Mouse (Mus musculus): ENCODE data around the gene Synrg. TPM values are rescaled to one million over a fixed set of nuclear protein-coding genes. Genes with fewer than 3 reads are reported as not detected.

Gene Synrg
- polyA plus RNA-seq, 1 experiment from 2014 or later = 34.3 TPM

DNA sequence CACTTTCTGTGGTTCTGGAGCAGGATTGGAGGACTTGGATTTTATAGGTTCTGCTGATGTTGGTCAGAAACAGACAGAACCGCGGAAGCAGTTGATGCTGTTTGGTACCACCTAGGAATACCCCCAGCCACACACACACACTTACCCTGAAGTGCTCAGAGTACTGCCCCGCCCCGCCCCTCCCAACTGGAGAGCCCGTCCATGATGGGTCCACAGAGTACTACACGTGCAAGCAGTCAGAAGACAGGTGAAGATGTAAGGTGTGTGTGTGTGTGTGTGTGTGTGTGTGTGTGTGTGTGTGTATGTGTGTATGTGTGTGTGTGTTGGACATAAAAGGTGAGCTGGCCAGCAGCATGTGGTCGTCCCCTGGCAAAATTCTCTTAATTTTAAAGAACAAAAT, 88.8 kb downstream of the Synrg start:
- WGBS = 80% methylated on average over 7 of the region's 7 CpGs

GRCm38 (mm10) chr11:84053524-84054163, 89.4 kb downstream of the Synrg start:
- peak; percentile 92 for ATAC-seq (replicated peaks)
- Histone ChIP-seq H3K4me3 (no peak overlapping the region), H3K4me1 (peaks cover 23% of the 10 kb centered on the region), H3K4me2 (replicated peaks) (no peak overlapping the region), H3K9ac (replicated peaks) (no peak overlapping the region), H3K27ac (replicated peaks) (peak overlapping the region; percentile 84), H3K36me3 (no peaks in the 10 kb centered on the region), H3K9me3 (no peaks in the 10 kb centered on the region), H3K27me3 (no peaks in the 10 kb centered on the region)
- WGBS = 30% methylated on average over 10 of the region's 10 CpGs

More for the DNA sequence above, 88.8 kb downstream of the Synrg start:
- Histone ChIP-seq H3K4me3 (no peak overlapping the region), H3K36me3 (no peaks in the 10 kb centered on the region), H3K27ac (replicated peaks) (peak overlapping the region; percentile 84), H3K9ac (replicated peaks) (no peak overlapping the region), H3K4me1 (peaks cover 29% of the 10 kb centered on the region), H3K4me2 (replicated peaks) (no peak overlapping the region), H3K9me3 (no peaks in the 10 kb centered on the region), H3K27me3 (no peaks in the 10 kb centered on the region)
- ATAC-seq (replicated peaks) = no peak

DNA sequence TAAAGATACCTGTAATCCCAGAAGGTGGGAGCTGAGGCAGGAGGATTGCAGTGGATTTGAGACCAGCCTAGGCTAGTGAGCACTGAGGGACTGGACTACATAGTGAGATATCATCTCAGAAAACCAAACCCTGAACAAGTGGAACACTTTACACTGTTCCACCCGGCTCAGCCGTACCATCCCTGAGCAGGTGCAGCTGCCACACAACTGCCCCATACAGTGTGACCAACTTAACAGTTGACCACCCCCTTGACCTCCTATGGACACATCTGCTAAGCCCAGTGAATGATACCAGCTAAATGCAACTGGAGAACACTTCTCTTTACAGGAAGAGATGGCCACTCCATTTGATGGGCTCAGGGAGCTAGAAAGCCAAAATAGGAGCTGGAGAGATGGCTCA, 93.2 kb downstream of the Synrg start:
- WGBS = 92% methylated on average over 2 of the region's 2 CpGs
- H3K4me3 ChIP-seq = no peak overlapping the region
- no peak for ATAC-seq (replicated peaks)
- no peaks in the 10 kb centered on the region for H3K9me3 ChIP-seq
- H3K27ac ChIP-seq (replicated peaks) = no peak overlapping the region
- no peaks in the 10 kb centered on the region for H3K27me3 ChIP-seq
- peaks cover 19% of the 10 kb centered on the region for H3K4me1 ChIP-seq
- H3K9ac ChIP-seq (replicated peaks) = no peak overlapping the region
- no peaks in the 10 kb centered on the region for H3K36me3 ChIP-seq
- H3K4me2 ChIP-seq (replicated peaks) = no peak overlapping the region

DNA sequence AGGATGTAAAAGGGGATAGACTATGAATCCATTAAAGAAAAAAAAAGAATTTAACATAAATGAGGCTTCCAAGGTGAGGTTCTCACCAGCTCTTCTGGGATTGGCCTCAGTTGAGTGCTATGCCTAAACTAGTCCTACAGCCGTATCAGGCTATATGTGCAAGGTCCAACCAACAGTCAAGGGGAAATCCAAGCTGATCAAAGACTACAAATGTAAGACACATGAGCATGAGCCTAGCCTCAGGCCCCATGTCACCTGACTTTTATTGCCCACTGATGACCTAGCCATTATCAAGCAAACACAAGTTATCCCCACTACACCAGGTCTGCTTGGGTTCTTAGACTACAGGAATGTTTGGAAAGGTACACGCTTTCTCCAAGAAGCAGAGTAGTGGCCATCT, 95.6 kb downstream of the Synrg start:
- ATAC-seq (replicated peaks) = no peak
- Histone ChIP-seq H3K9me3 (no peaks in the 10 kb centered on the region), H3K27me3 (no peaks in the 10 kb centered on the region), H3K4me1 (no peaks in the 10 kb centered on the region), H3K4me3 (no peak overlapping the region), H3K4me2 (replicated peaks) (no peak overlapping the region), H3K36me3 (no peaks in the 10 kb centered on the region), H3K9ac (replicated peaks) (no peak overlapping the region), H3K27ac (replicated peaks) (no peak overlapping the region)
- WGBS = 95% methylated on average over 2 of the region's 2 CpGs

- Histone ChIP-seq H3K4me1 (peaks cover 1% of the 10 kb centered on the region), H3K9ac (replicated peaks) (no peak overlapping the region), H3K36me3 (no peaks in the 10 kb centered on the region), H3K27me3 (no peaks in the 10 kb centered on the region), H3K4me2 (replicated peaks) (no peak overlapping the region), H3K4me3 (no peak overlapping the region), H3K9me3 (no peaks in the 10 kb centered on the region), H3K27ac (replicated peaks) (no peak overlapping the region)
- WGBS = 79% methylated on average over 6 of the region's 6 CpGs
- ATAC-seq (replicated peaks) = no peak
Measured at GRCm38 (mm10) chr11:84060635-84061034, 96.4 kb downstream of the Synrg start.

DNA sequence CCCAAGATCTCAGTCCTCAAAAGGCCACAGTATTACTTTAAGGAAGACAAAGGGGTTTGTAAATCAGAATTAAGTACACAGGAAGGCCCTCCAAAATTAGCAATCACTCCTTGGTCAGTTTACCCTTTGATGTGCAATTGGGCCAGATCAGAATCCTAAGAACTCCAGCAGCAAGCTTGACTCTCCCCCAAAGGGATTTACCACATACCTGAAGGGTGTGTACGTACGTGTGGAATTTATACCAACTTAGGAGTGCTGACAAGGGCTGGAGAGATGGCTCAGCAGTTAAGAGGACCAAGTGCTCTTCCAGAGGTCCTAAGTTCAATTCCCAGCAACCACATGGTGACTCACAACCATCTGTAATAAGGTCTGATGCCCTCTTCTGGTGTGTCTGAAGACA, 97.7 kb downstream of the Synrg start:
- H3K9ac ChIP-seq (replicated peaks) = no peak overlapping the region
- 93% methylated on average over 2 of the region's 2 CpGs for WGBS
- no peaks in the 10 kb centered on the region for H3K27me3 ChIP-seq
- no peak overlapping the region for H3K4me2 ChIP-seq (replicated peaks)
- no peak for ATAC-seq (replicated peaks)
- peaks cover 13% of the 10 kb centered on the region for H3K4me1 ChIP-seq
- H3K27ac ChIP-seq (replicated peaks) = no peak overlapping the region
- no peaks in the 10 kb centered on the region for H3K9me3 ChIP-seq
- H3K36me3 ChIP-seq = no peaks in the 10 kb centered on the region
- no peak overlapping the region for H3K4me3 ChIP-seq

DNA sequence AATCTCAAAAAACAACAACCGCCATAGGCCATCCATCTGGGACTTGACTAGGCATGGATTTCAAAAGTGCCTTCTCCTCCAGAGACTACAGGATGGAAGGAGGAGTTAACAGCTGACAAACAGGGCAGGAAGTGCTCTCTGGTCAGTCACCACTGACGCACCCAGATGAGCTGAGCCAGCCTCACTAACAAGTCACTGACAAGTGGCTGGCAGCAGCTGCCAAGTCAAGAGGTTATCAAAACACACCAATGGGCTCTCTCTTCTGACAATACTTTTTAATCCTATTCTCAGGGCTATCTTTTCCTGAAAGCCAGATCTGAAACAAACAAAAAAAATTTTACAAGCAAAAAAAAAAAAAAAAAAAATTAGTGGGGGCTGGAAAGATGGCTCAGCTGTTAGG, 98.6 kb downstream of the Synrg start:
- Histone ChIP-seq H3K4me2 (replicated peaks) (no peak overlapping the region), H3K4me1 (peaks cover 22% of the 10 kb centered on the region), H3K9me3 (no peaks in the 10 kb centered on the region), H3K36me3 (no peaks in the 10 kb centered on the region), H3K9ac (replicated peaks) (no peak overlapping the region), H3K4me3 (no peak overlapping the region), H3K27me3 (no peaks in the 10 kb centered on the region), H3K27ac (replicated peaks) (no peak overlapping the region)
- no peak for ATAC-seq (replicated peaks)
- WGBS = 70% methylated on average over 2 of the region's 2 CpGs

DNA sequence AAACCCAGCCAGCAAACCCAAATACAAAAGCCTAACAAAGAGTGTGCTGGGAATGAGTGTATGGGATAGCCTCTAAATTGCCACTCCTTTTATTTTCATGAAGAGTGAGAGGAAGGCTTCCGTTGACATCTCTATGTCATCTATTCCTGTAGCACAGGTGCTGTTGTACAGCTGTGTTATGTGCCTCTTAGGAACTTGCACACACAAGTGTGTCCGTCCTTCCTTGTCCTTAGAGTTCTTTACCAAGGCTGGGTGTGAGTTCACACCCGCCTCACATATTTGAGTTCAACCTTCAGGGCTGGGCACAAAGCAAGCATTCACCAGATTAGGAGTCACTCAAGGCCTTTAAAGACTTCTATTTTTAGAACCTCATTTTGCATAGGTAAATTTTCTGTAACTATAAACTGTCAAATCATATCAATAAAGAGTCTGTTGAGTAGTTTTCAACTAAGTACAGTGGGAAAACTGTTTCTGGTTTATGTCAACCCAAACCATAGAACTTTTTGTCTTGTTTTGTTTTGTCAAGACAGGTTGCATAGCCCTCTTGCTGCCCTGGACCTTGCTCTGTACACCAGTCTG, 99.5 kb downstream of the Synrg start:
- Histone ChIP-seq H3K9me3 (no peaks in the 10 kb centered on the region), H3K36me3 (no peaks in the 10 kb centered on the region), H3K4me1 (peaks cover 27% of the 10 kb centered on the region), H3K4me2 (replicated peaks) (no peak overlapping the region), H3K4me3 (no peak overlapping the region), H3K27me3 (no peaks in the 10 kb centered on the region), H3K27ac (replicated peaks) (no peak overlapping the region), H3K9ac (replicated peaks) (no peak overlapping the region)
- ATAC-seq (replicated peaks) = no peak
- WGBS = 87% methylated on average over 3 of the region's 3 CpGs

GRCm38 (mm10) chr11:84066071-84066481, 101.8 kb downstream of the Synrg start:
- H3K4me3 ChIP-seq = peak overlapping the region; percentile 76
- ATAC-seq (replicated peaks) = no peak
- no peaks in the 10 kb centered on the region for H3K36me3 ChIP-seq
- H3K27ac ChIP-seq (replicated peaks) = no peak overlapping the region
- WGBS = 11% methylated on average over 11 of the region's 11 CpGs
- H3K27me3 ChIP-seq = no peaks in the 10 kb centered on the region
- H3K4me2 ChIP-seq (replicated peaks) = peak overlapping the region; percentile 87
- H3K9me3 ChIP-seq = no peaks in the 10 kb centered on the region
- no peak overlapping the region for H3K9ac ChIP-seq (replicated peaks)
- peaks cover 31% of the 10 kb centered on the region for H3K4me1 ChIP-seq

GRCm38 (mm10) chr11:84066927-84067645, 102.9 kb downstream of the Synrg start:
- 6% methylated on average over 18 of the region's 18 CpGs for WGBS
- no peaks in the 10 kb centered on the region for H3K9me3 ChIP-seq
- no peaks in the 10 kb centered on the region for H3K27me3 ChIP-seq
- no peaks in the 10 kb centered on the region for H3K36me3 ChIP-seq
- H3K4me1 ChIP-seq = peaks cover 31% of the 10 kb centered on the region
- peak overlapping the region; percentile 87 for H3K4me2 ChIP-seq (replicated peaks)
- no peak overlapping the region for H3K27ac ChIP-seq (replicated peaks)
- H3K9ac ChIP-seq (replicated peaks) = 0 out of 2 replicates have a peak overlapping the region, but pooled peaks have one; percentile 1
- peak overlapping the region; percentile 76 for H3K4me3 ChIP-seq
- ATAC-seq (replicated peaks) = no peak

DNA sequence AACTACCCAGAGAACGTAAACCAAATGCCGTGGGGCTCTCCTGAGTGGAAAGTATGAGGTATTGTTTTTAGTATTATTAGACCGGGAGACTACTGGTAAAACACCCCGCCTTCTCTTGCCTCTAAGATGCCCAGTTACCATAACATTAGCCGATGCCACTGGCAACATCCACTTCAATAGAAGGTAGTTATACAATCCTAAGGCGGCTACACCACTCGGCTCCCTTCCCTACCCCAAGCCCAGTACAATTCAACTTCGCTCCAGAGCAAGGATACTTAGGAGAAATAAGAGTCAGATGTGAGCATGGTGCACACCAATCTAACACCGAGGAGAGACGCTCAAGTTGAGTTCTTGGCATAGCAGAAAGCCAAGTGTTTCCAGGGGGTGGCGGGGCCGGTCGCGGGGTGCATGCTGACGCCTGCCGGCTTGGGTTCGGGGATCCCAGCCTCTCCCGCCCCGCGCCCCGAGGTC, 103.5 kb downstream of the Synrg start:
- Histone ChIP-seq H3K36me3 (no peaks in the 10 kb centered on the region), H3K9me3 (no peaks in the 10 kb centered on the region)
- peak; percentile 73; the same call in 1 of the 2 replicates for ATAC-seq (replicated peaks)

More for the DNA sequence above, 103.5 kb downstream of the Synrg start:
- H3K4me1 ChIP-seq = peaks cover 31% of the 10 kb centered on the region
- no peaks in the 10 kb centered on the region for H3K27me3 ChIP-seq
- H3K27ac ChIP-seq (replicated peaks) = 0 out of 2 replicates have a peak overlapping the region, but pooled peaks have one; percentile 8
- peak overlapping the region; percentile 70 for H3K9ac ChIP-seq (replicated peaks)
- H3K4me2 ChIP-seq (replicated peaks) = peak overlapping the region; percentile 87
- peak overlapping the region; percentile 76 for H3K4me3 ChIP-seq
- WGBS = 2% methylated on average over 21 of the region's 21 CpGs
